Mouse (Mus musculus) liver, embryonic 11.5 days (tissue): Measurements from ENCODE around the gene Ccdc7a. TPM values are rescaled to one million over a fixed set of nuclear protein-coding genes. Genes with fewer than 3 reads are reported as not detected.

Source experiments
- ATAC-seq: fragments of 200-750 bp; cut with Nextera tagmentation; replicated peaks from 2 replicates; pipeline ENCODE4 v1.8.0; 2017; ENCODE audit warnings: moderate number of reproducible peaks, mild to moderate bottlenecking, moderate TSS enrichment, moderate library complexity; ENCODE audit not compliant: low FRiP score
- DNase-seq: peaks from one replicate; pipeline ENCODE4 v3.0.0-alpha.2; 2017; ENCODE audit warnings: low spot score
- H3K27ac ChIP-seq: fragments of 300-500 bp; sonication (generic); 2 replicates; pipeline ENCODE4 v1.5.1; 2014; ENCODE audit warnings: mild to moderate bottlenecking, low read depth, low read length, control low read depth
- H3K27me3 ChIP-seq: fragments of 300-500 bp; sonication (generic); replicated peaks from 2 replicates; pipeline ENCODE4 v1.6.1; 2014; ENCODE audit warnings: low read length, mixed read lengths; ENCODE audit not compliant: control insufficient read depth, insufficient read depth
- H3K36me3 ChIP-seq: fragments of 300-500 bp; sonication (generic); 2 replicates; pipeline ENCODE4 v1.6.1; 2014; ENCODE audit warnings: mild to moderate bottlenecking, low read length, moderate library complexity, mixed read lengths; ENCODE audit not compliant: control insufficient read depth, insufficient read depth
- H3K4me1 ChIP-seq: fragments of 300-500 bp; sonication (generic); replicated peaks from 2 replicates; pipeline ENCODE4 v1.6.1; 2014; ENCODE audit warnings: low read length, mixed read lengths; ENCODE audit not compliant: control insufficient read depth, insufficient read depth
- H3K4me2 ChIP-seq: fragments of 300-500 bp; sonication (generic); 2 replicates; pipeline ENCODE4 v1.6.1; 2014; ENCODE audit warnings: mild to moderate bottlenecking, control low read depth, moderate library complexity
- H3K4me3 ChIP-seq: fragments of 300-500 bp; sonication (generic); 2 replicates; pipeline ENCODE4 v1.5.1; 2014; ENCODE audit warnings: low read depth, low read length, control low read depth
- H3K9ac ChIP-seq: fragments of 300-500 bp; sonication (generic); 2 replicates; pipeline ENCODE4 v1.6.1; 2014; ENCODE audit warnings: low read depth, low read length, control low read depth
- H3K9me3 ChIP-seq: fragments of 300-500 bp; sonication (generic); 2 replicates; pipeline ENCODE4 v1.6.1; 2016; ENCODE audit warnings: low read length, inconsistent platforms, mixed read lengths; ENCODE audit not compliant: control insufficient read depth
- WGBS: fragments of 180-500 bp; shearing (Covaris S2); extraction: QIAGEN DNeasy Blood & Tissue Kit; methylation state at CpG from one replicate; pipeline ENCODE4 v1.1.7; 2014; 5-methylcytosine and 5-hydroxymethylcytosine counted together
- polyA plus RNA-seq: library from polyadenylated mRNA; unstranded; fragments of >200 nt; fragmentation: Nextera tagmentation; extraction: Ambion mirVana; gene quantifications from 2 replicates; pipeline ENCODE4 v1.2.1, GENCODE M21; 2014

The Ccdc7a gene
- polyA plus RNA-seq, 1 experiment from 2014 or later: not detected

DNA sequence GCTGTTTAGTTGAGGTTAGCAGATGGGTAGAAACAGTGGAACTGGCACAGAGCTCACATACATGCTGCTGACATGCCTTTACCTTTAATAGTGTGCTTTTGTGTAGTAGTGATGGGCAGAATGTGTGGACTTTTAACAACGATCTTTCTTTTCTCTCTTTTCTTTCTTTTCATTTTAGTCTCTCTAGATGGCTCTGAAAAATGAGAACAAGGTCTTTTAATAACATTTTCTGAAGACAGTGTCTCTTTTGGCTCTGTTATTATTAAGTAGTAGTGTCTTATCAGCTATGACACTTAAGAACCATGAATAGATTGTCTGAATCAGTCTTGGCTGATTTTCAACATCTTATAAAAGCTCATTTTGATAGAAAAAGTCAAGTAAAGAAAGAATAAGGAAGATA is 266.7 kb downstream of the Ccdc7a start, which contains the start of gene Gm3952:
TSS of gene Gm3952 (minus strand) at position 101 of the 400 bp plus-strand sequence.
- no peak for ATAC-seq
- Histone ChIP-seq H3K9me3 (no peaks in the 10 kb centered on the region), H3K9ac (no peak within 1 kb of the TSS), H3K4me2 (no peak within 1 kb of the TSS), H3K27ac (no peak within 1 kb of the TSS), H3K4me1 (no peaks in the 10 kb centered on the region), H3K27me3 (no peaks in the 10 kb centered on the region), H3K4me3 (no peak within 1 kb of the TSS), H3K36me3 (no peaks in the 10 kb centered on the region)
- DNase-seq: no peak
- WGBS: 65% methylated on average over 1 of the region's 1 CpGs

DNA sequence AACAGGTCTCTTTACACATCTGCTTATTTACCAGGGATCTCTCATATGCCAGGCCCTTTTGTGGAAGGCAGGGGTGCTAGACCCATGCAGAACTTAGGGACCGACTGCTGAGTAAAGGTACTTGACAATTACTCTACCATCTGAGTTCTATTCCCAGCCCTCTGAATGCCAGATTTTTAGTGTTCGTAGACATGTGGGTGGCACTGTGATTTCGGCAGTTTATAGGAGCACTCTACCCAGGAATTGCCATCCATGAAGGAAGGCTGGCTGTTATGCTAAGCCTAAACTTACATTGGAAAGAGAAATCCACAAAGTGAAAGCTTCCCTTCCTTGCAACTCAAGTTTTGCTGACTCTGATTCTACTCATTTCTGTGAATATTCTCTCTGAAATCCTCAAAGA is 329.6 kb downstream of the Ccdc7a start:
- Histone ChIP-seq H3K4me1 (no peaks in the 10 kb centered on the region), H3K36me3 (peaks cover 27% of the 10 kb centered on the region), H3K27me3 (no peaks in the 10 kb centered on the region), H3K9me3 (no peaks in the 10 kb centered on the region), H3K9ac (no peak overlapping the region), H3K4me3 (no peak overlapping the region), H3K4me2 (no peak overlapping the region), H3K27ac (no peak overlapping the region)
- WGBS: 95% methylated on average over 3 of the region's 3 CpGs
- ATAC-seq (no peak), DNase-seq (no peak)

DNA sequence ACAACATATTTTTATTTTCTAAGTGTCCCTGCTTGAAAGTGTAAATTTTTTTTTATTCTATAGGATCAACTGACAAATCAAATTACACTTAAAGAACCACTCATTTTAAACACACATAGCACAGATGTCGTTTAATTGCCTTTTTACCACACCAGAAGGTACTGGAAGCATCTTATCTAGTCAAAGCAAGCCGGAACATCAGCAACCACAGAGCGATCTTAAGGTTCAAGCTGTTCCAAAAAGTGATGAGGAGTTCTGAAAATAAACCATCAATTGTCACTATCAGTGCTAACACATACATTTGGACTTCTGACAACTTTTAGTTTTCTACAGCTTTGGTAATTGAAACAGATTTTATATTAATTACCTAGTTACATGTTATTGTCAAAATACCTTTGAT is 331.2 kb downstream of the Ccdc7a start:
- Histone ChIP-seq H3K9ac (no peak overlapping the region), H3K36me3 (peaks cover 27% of the 10 kb centered on the region), H3K9me3 (no peaks in the 10 kb centered on the region), H3K4me1 (no peaks in the 10 kb centered on the region), H3K27me3 (no peaks in the 10 kb centered on the region), H3K27ac (no peak overlapping the region), H3K4me2 (no peak overlapping the region), H3K4me3 (no peak overlapping the region)
- 76% methylated on average over 3 of the region's 3 CpGs for WGBS
- no peak for DNase-seq
- ATAC-seq: no peak

DNA sequence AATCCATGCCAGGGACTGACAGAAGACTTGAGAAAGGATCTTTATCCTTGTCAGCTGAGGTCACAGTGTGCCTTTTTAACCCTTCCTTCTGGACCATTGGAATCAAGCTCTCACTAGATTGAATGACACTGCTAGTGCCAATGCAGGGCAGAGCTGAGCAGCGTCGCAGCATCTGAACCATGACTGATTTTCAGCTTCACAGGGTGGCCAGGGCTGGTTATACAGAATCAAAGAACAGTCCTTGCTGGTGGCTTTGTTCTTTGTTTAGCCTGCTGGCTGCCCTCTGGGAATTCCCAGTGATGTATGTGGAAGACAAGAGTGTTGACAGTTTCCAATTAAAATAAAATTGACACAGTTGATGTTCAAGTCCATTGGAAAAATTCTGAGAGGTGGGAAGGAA is 333.1 kb downstream of the Ccdc7a start:
- H3K9ac ChIP-seq: no peak overlapping the region
- H3K4me3 ChIP-seq: no peak overlapping the region
- WGBS: 95% methylated on average over 2 of the region's 2 CpGs
- H3K36me3 ChIP-seq: peaks cover 20% of the 10 kb centered on the region
- no peaks in the 10 kb centered on the region for H3K9me3 ChIP-seq
- H3K4me2 ChIP-seq: no peak overlapping the region
- H3K4me1 ChIP-seq: no peaks in the 10 kb centered on the region
- H3K27ac ChIP-seq: no peak overlapping the region
- DNase-seq: no peak
- no peaks in the 10 kb centered on the region for H3K27me3 ChIP-seq
- ATAC-seq: no peak

DNA sequence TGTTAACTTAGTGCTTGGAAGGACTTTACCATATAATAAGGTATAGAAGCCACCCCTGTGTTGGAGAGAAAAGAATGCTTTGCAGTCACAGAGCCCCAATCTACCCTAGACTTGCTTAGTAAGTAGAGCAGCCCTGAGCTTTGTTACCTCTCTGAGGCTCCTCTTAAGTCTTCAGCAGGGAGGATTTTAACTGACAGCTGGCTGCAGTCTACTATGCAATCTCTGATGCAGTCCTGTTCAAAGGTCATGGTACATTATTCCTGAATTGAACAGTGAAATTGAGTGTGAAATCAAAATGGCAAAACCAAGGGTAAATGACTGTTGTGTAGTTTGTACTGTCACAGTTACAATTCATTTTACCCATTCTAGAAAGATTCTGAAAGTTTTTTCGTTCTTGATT is 338.1 kb downstream of the Ccdc7a start:
- no peak overlapping the region for H3K9ac ChIP-seq
- no peak for ATAC-seq

DNA sequence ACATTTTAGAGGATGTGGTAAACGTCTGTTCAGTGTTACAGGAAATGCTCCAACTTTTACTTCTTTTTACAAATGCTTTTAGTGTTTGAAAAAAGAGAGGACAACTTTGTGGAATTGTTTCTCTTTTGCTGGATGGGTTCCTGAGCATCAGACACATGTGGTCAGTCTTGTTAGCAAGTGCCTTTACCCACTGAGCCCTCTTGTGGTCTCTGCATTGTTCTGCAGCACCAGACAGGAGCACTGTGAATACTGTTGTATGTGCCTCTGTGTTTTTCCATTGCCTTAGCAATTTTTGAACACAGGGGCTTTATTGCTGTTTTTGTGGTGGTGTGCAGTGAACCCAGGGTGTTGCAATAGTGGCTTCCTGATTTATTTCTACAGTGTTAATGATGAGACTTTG is 340.5 kb downstream of the Ccdc7a start:
- Histone ChIP-seq H3K36me3 (peaks cover 36% of the 10 kb centered on the region), H3K9ac (no peak overlapping the region), H3K4me2 (no peak overlapping the region), H3K4me3 (no peak overlapping the region), H3K4me1 (no peaks in the 10 kb centered on the region), H3K9me3 (no peaks in the 10 kb centered on the region), H3K27ac (no peak overlapping the region), H3K27me3 (no peaks in the 10 kb centered on the region)
- WGBS: 59% methylated on average over 1 of the region's 1 CpGs
- no peak for DNase-seq
- ATAC-seq: no peak

More for the DNA sequence above, 338.1 kb downstream of the Ccdc7a start:
- no peaks in the 10 kb centered on the region for H3K4me1 ChIP-seq
- H3K27me3 ChIP-seq: no peaks in the 10 kb centered on the region
- H3K4me2 ChIP-seq: no peak overlapping the region
- no peak for DNase-seq
- 100% methylated on average over 1 of the region's 1 CpGs for WGBS
- no peaks in the 10 kb centered on the region for H3K9me3 ChIP-seq
- H3K27ac ChIP-seq: no peak overlapping the region
- H3K36me3 ChIP-seq: peaks cover 28% of the 10 kb centered on the region
- H3K4me3 ChIP-seq: no peak overlapping the region

DNA sequence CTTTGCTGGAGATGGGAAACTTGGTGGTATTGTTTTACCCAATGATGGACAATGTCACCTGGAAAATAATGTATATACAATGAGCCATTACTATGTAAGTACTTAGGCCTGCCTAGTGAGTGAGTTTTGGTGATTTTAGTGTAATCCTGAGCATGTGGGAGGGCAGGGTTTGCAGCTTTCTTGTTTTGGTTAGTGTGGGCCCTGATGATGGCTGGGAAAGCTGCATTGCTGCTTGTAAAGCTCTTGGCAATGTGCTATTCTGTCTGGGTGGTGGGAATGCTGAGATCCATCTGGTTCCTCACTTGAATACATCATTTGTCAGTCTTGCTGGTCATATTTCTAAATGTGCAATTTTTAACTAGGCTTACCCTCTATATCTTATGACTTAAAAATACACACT is 349.1 kb downstream of the Ccdc7a start:
- Histone ChIP-seq H3K36me3 (peaks cover 45% of the 10 kb centered on the region), H3K4me1 (no peaks in the 10 kb centered on the region), H3K9ac (no peak overlapping the region), H3K27ac (no peak overlapping the region), H3K4me2 (no peak overlapping the region), H3K9me3 (no peaks in the 10 kb centered on the region), H3K27me3 (no peaks in the 10 kb centered on the region), H3K4me3 (no peak overlapping the region)
- ATAC-seq (no peak), DNase-seq (no peak)

DNA sequence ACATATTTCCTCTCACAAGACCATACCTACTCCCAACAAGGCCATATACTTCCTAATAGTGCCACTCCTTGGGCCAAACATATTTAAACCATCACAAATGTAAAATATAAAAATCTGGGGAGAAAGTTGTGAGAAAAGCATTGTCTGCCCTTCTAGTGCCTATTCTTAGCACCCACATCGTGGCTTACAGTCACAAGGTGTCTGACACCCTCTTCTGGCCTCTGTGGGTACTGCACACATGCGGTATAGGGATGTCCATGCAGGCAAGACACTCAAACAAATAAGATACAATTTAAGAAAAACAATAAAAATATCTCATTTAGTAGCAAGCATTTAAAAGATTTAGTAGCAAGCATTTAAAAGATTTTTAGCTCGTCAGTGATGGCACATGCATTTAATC is 356.1 kb downstream of the Ccdc7a start:
- Histone ChIP-seq H3K9me3 (no peaks in the 10 kb centered on the region), H3K4me3 (no peak overlapping the region), H3K9ac (no peak overlapping the region), H3K4me1 (no peaks in the 10 kb centered on the region), H3K27me3 (no peaks in the 10 kb centered on the region), H3K27ac (no peak overlapping the region), H3K4me2 (no peak overlapping the region), H3K36me3 (peaks cover 31% of the 10 kb centered on the region)
- peak; percentile 60 for DNase-seq
- WGBS: 48% methylated on average over 3 of the region's 3 CpGs
- ATAC-seq: peak; percentile 74

DNA sequence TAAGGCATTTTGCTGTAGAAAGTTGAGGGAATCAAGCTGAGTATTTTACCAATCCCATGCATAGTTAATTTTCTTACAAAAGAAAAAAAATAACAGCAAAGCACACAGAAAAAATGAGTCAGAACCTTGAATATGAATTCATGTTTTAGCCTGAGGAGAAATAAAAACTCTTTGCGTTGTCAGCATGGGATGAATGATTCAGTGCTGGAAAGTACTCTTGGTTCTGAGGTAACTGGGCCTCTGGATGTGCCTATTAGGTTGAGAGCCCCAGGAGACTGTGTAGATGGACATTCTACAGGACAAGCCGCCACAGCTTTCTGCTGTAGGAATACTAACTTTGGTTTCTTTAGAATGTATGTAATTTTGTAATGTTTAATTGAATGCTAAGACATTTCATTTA is 360.5 kb downstream of the Ccdc7a start:
- DNase-seq: no peak
- Histone ChIP-seq H3K4me3 (no peak overlapping the region), H3K9ac (no peak overlapping the region), H3K4me1 (peaks cover 8% of the 10 kb centered on the region; the same call in 1 of the 2 replicates), H3K9me3 (no peaks in the 10 kb centered on the region), H3K36me3 (peaks cover 5% of the 10 kb centered on the region; the same call in 1 of the 2 replicates), H3K27me3 (no peaks in the 10 kb centered on the region), H3K4me2 (no peak overlapping the region), H3K27ac (no peak overlapping the region)
- no peak for ATAC-seq
- WGBS: 93% methylated on average over 2 of the region's 2 CpGs
